Mouse (Mus musculus) adrenal gland, adult 2 months (tissue): ENCODE measurements around the gene Ucma. TPM values are rescaled to one million over a fixed set of nuclear protein-coding genes. Genes with fewer than 3 reads are reported as not detected.
A peak's percentile ranks its signal among the peaks of the same experiment; 100 is the strongest.

ENCODE experiments used
- DNase-seq: peaks from one replicate; pipeline ENCODE4 v3.0.0; 2021
- polyA plus RNA-seq: library from polyadenylated mRNA; depleted of rRNA; stranded (reverse); fragments of >200 nt; gene quantifications from 2 replicates; pipeline ENCODE4 v1.2.3, GENCODE M21; 2012
- total RNA-seq, 2 experiments: library from RNA; stranded (reverse); gene quantifications; 2 replicates each; pipeline ENCODE4 v1.2.3; 2021

Ucma gene
- total and polyA plus RNA-seq, 3 experiments = not detected

GRCm38 (mm10) chr2:5007107-5007506 lies 31.2 kb downstream of the Ucma start:
- no peak for DNase-seq

GRCm38 (mm10) chr2:5011898-5012490 lies 36.1 kb downstream of the Ucma start:
- DNase-seq = no peak

GRCm38 (mm10) chr2:5012491-5013324 lies 36.8 kb downstream of the Ucma start, which contains the start of gene Mcm10:
Mcm10 (minus strand) TSS chr2:5012791.
- DNase-seq = peak; percentile 92

- no peak for DNase-seq
Observed at GRCm38 (mm10) chr2:5014616-5015015, 38.7 kb downstream of the Ucma start.

GRCm38 (mm10) chr2:5015527-5015926 lies 39.6 kb downstream of the Ucma start:
- no peak for DNase-seq

GRCm38 (mm10) chr2:5016922-5017321 lies 41.0 kb downstream of the Ucma start:
- no peak for DNase-seq

- no peak for DNase-seq
Observed at GRCm38 (mm10) chr2:5019708-5020107, 43.8 kb downstream of the Ucma start.

GRCm38 (mm10) chr2:5023275-5023674 lies 47.4 kb downstream of the Ucma start:
- no peak for DNase-seq

- peak; percentile 62 for DNase-seq
Observed at GRCm38 (mm10) chr2:5023699-5024399, 47.9 kb downstream of the Ucma start.

- no peak for DNase-seq
Observed at GRCm38 (mm10) chr2:5025162-5025733, 49.3 kb downstream of the Ucma start.

- DNase-seq = no peak
Observed at GRCm38 (mm10) chr2:5027057-5027456, 51.1 kb downstream of the Ucma start.

GRCm38 (mm10) chr2:5028047-5028446 lies 52.1 kb downstream of the Ucma start:
- no peak for DNase-seq

- no peak for DNase-seq
Observed at GRCm38 (mm10) chr2:5029808-5030207, 53.9 kb downstream of the Ucma start.

GRCm38 (mm10) chr2:5031215-5031614 lies 55.3 kb downstream of the Ucma start:
- DNase-seq = no peak

GRCm38 (mm10) chr2:5032665-5033064 lies 56.7 kb downstream of the Ucma start:
- no peak for DNase-seq

- no peak for DNase-seq
Observed at GRCm38 (mm10) chr2:5033546-5034420, 57.9 kb downstream of the Ucma start.

GRCm38 (mm10) chr2:5034801-5035200 lies 58.9 kb downstream of the Ucma start:
- no peak for DNase-seq

- DNase-seq = no peak
Observed at GRCm38 (mm10) chr2:5035241-5035640, 59.3 kb downstream of the Ucma start.
